Mouse (Mus musculus) olfactory bulb, adult 2 months (tissue): ENCODE data around the gene Sim2. TPM values are rescaled to one million over a fixed set of nuclear protein-coding genes. Genes with fewer than 3 reads are reported as not detected.

Experiments used
- H3K27ac ChIP-seq: fragments of 200-500 bp; 2 replicates; pipeline ENCODE4 v1.5.1; 2012; ENCODE audit warnings: low read depth, low read length; ENCODE audit not compliant: insufficient read depth
- H3K4me1 ChIP-seq: fragments of 200-500 bp; 2 replicates; pipeline ENCODE4 v1.6.1; 2012; ENCODE audit warnings: low read length; ENCODE audit not compliant: control insufficient read depth, insufficient read depth
- H3K4me3 ChIP-seq: fragments of 200-500 bp; 2 replicates; pipeline ENCODE4 v1.5.1; 2012; ENCODE audit warnings: mild to moderate bottlenecking, low read depth, low read length, moderate library complexity; ENCODE audit not compliant: insufficient read depth
- CTCF ChIP-seq: fragments of 200-500 bp; IDR thresholded peaks from 2 replicates; pipeline ENCODE4 v1.5.1; 2012; ENCODE audit warnings: low read depth, mild to moderate bottlenecking, low read length, moderate library complexity; ENCODE audit not compliant: insufficient read depth
- POLR2A ChIP-seq: fragments of 200-500 bp; IDR thresholded peaks from 2 replicates; pipeline ENCODE4 v1.6.1; 2012; ENCODE audit warnings: mild to moderate bottlenecking, low read depth, low read length, moderate library complexity; ENCODE audit not compliant: insufficient read depth
- WGBS: fragments of 180-500 bp; shearing (Covaris S2); methylation state at CpG from one replicate; pipeline ENCODE4 v1.1.7; 2018; 5-methylcytosine and 5-hydroxymethylcytosine counted together
- polyA plus RNA-seq: library from polyadenylated mRNA; stranded (reverse); fragments of >200 nt; gene quantifications from 2 replicates; pipeline ENCODE4 v1.2.4, GENCODE M21; 2012; ENCODE audit warnings: low replicate concordance; ENCODE audit not compliant: missing spikeins, insufficient read depth, insufficient read length

Gene Sim2
- polyA plus RNA-seq, 1 experiment: not detected

GRCm38 (mm10) chr16:94082960-94083847 lies 1.5 kb upstream of the Sim2 start:
- TF ChIP-seq CTCF (no peak), POLR2A (no peak)
- Histone ChIP-seq H3K4me1 (peaks cover 16% of the 10 kb centered on the region), H3K27ac (no peak overlapping the region), H3K4me3 (no peak overlapping the region)
- 4% methylated on average over 46 of the region's 46 CpGs for WGBS

- WGBS: 2% methylated on average over 41 of the region's 41 CpGs
- TF ChIP-seq CTCF: no peak
- Histone ChIP-seq H3K4me3 (no peak overlapping the region), H3K4me1 (peaks cover 16% of the 10 kb centered on the region), H3K27ac (no peak overlapping the region)
Observed at GRCm38 (mm10) chr16:94083848-94084525, 744 bp upstream of the Sim2 start.

- WGBS: 2% methylated on average over 57 of the region's 57 CpGs
- TF ChIP-seq POLR2A (no peak), CTCF (no peak)
Observed at GRCm38 (mm10) chr16:94085603-94086285, 1.0 kb downstream of the Sim2 start.

GRCm38 (mm10) chr16:94086701-94087569 lies 2.2 kb downstream of the Sim2 start:
- 5% methylated on average over 50 of the region's 50 CpGs for WGBS
- TF ChIP-seq CTCF: no peak
- no peak for TF ChIP-seq POLR2A
- Histone ChIP-seq H3K27ac (no peak overlapping the region), H3K4me1 (peaks cover 16% of the 10 kb centered on the region), H3K4me3 (no peak overlapping the region)

More at GRCm38 (mm10) chr16:94085603-94086285, 1.0 kb downstream of the Sim2 start:
- Histone ChIP-seq H3K4me1 (peaks cover 16% of the 10 kb centered on the region), H3K4me3 (no peak overlapping the region), H3K27ac (no peak overlapping the region)

- no peak overlapping the region for H3K4me3 ChIP-seq
- no peak overlapping the region for H3K27ac ChIP-seq
- H3K4me1 ChIP-seq: peaks cover 16% of the 10 kb centered on the region
- WGBS: 12% methylated on average over 16 of the region's 16 CpGs
- TF ChIP-seq POLR2A: no peak
- no peak for TF ChIP-seq CTCF
Observed at GRCm38 (mm10) chr16:94087570-94088225, 3.0 kb downstream of the Sim2 start.

GRCm38 (mm10) chr16:94088226-94088748 lies 3.6 kb downstream of the Sim2 start:
- 11% methylated on average over 11 of the region's 11 CpGs for WGBS
- no peak overlapping the region for H3K4me3 ChIP-seq
- TF ChIP-seq POLR2A (no peak), CTCF (no peak)
- no peak overlapping the region for H3K27ac ChIP-seq
- H3K4me1 ChIP-seq: peaks cover 16% of the 10 kb centered on the region

GRCm38 (mm10) chr16:94088819-94089692 lies 4.3 kb downstream of the Sim2 start:
- no peak for TF ChIP-seq CTCF
- no peak for TF ChIP-seq POLR2A

More at GRCm38 (mm10) chr16:94088819-94089692, 4.3 kb downstream of the Sim2 start:
- H3K4me1 ChIP-seq: peaks cover 16% of the 10 kb centered on the region
- no peak overlapping the region for H3K27ac ChIP-seq
- H3K4me3 ChIP-seq: no peak overlapping the region
- WGBS: 12% methylated on average over 14 of the region's 14 CpGs
